Mouse (Mus musculus) inflammation-experienced regulatory T-cells, adult 16 weeks (primary cell): ENCODE results near the gene Tpte. TPM values are rescaled to one million over a fixed set of nuclear protein-coding genes. Genes with fewer than 3 reads are reported as not detected.

Experiments used
- polyA plus RNA-seq: library from polyadenylated mRNA; unstranded; fragments of 100-300 nt; shearing (Covaris generic); gene quantifications from one replicate; pipeline ENCODE4 v1.2.1, GENCODE M21; 2017

The Tpte gene
- polyA plus RNA-seq, result not detected

DNA sequence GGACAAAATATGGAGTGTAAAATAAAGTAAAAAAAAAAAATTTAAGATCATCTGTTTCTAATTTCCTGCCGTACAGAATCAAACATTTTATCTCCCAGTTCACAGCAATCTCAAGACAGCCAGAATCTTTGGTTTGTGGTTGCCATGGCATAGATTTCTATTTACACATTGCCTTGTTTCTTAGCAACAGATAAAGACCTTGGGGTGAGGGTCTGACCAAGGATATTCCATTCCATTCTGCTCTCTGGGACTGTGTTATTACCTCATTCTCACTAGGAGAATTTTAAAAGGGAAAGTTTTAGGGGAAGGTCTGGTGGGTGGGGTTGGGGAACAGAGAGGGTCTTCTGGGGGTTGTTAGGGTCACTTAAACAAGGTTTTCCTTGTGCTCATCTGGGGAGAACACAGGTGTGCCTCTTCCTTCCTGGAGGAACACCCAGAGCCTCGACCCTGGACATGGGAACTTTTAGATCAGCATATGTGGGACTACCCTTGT, at the start of gene Tpte:
Tpte (plus strand) TSS at position 443 of the 493 bp plus-strand sequence.

DNA sequence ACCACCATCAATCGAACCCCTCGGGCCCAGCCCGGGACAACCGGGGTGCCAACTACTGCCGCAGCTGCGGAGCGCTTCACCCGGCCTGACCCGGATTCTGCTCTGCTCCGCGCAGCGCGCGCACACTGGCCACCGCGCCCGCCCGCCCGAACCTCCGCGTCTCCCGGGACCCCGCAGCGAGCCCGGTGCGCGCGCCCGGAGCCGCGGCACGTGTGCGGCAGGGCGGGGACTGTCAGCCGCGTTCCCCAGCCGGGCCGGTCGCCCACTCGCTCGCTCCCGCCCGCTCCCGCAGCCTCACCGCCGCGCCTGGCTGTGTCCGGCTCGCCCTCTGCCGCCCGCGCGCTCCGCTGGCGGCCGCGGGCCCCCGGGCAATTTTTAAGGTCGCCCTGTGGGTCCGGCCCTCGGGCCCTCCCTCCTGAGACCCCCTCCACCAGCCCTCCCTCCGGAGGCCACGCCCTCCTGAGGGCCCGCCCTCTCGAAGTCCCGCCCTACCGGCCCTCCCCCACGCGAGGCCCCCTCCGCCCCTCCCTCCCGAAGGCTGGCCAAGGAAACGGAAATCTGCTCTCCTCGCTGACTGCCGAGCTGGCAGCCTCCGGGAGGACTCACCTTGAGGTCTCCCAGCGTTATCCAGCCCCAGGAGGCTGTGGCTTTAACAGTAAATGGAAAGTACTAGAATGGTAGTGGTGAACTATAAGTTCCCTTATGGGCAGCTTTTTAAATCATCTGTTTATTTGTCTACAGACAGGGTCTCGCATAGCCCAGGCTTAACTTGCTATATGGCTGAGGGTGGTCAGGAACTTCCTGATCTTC, 115.1 kb downstream of the Tpte start, which contains the start of gene Slc25a15:
Slc25a15 (minus strand) TSS at position 456 of the 810 bp plus-strand sequence.

DNA sequence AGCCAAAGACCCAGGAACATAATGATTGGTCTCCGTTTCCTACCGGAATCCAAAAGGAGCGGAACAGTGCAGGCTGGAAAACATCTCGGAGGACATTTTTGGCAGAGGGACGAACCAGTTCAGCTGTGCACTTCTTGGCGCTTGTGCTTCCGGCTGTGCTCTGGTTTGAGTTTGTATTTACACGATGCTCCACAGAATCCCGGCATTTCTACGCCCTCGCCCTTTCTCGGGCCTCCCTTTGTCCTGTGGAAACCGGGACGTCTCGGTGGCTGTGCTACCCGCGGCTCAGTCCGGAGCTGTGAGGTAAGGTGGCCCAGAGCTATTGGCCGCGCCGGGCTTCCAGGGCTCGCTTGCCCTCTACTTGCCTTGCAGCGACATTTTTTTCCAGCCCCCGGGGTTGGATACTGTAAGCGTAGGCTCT, 128.1 kb downstream of the Tpte start, which contains the start of gene Mrps31:
Mrps31 (plus strand) TSS at position 80 of the 421 bp plus-strand sequence.

Other genes starting within 250 kb of the Tpte start
- 0.16 TPM for gene Atp7b, start 223.1 kb upstream of the Tpte start, polyA plus RNA-seq
- gene Alg11, start 222.7 kb upstream of the Tpte start, polyA plus RNA-seq, result 12.4 TPM
- gene Nek5, start 158.4 kb upstream of the Tpte start, polyA plus RNA-seq, result not detected
- 6.5 TPM for gene Nek3, start 117.0 kb upstream of the Tpte start, polyA plus RNA-seq
- gene Ckap2, start 97.6 kb upstream of the Tpte start, polyA plus RNA-seq, result 3.3 TPM
- 46.5 TPM for gene Vps36, start 90.6 kb upstream of the Tpte start, polyA plus RNA-seq
- gene Thsd1, start 56.1 kb upstream of the Tpte start, polyA plus RNA-seq, result 0.32 TPM
- gene Slc25a15, start 115.2 kb downstream of the Tpte start, polyA plus RNA-seq, result 6.0 TPM
- gene Mrps31, start 127.9 kb downstream of the Tpte start, polyA plus RNA-seq, result 29.5 TPM